Mouse (Mus musculus): ENCODE measurements around the gene Sgce.
"Not testable (repeated sequence)": the region's sequence is repeated elsewhere in the genome, so short reads cannot be mapped to it uniquely, and the experiment has no call there.

Gene Sgce

DNA sequence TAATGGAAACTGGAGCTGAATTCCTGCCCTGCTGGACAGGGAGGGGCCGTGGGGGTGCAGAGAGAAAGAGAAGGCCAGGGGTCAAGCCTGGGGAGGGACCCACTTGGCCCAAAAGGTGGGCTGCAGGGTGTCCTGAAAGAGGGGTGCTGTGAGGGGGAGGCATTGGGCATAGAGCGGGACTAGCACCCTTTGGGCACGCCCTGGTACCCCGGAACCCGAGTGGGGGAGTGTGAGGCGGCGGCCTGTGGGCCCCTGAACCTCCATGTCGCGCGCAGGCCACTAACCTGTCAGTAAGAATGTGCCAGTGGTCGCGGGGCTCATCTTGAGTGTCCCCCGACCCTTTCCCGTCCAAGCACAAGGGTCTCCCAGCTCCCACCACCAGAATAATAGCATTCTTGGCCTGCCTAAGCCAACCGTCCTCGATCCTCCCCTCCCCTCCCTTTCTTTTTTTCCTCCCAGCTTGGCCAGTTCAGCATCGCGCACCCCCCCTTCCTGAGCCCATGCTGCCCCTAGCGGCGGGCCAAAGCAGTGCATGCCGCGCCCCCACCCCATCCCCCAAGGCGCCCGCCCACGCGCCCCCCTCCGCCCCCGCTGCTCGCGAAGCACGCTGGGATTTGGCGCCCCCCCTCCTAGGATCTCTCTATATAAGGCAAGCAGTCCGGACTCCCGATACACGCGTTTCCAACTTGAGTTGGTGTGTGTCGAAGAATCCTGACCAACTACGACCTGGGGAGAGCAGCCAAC is at the start of gene Sgce, which contains the start of gene Peg10:
TSS of gene Sgce (minus strand) at position 512 of the 744 bp plus-strand sequence.
TSS of gene Peg10 (plus strand) at position 611 of the 744 bp plus-strand sequence.
- peak; percentile 23 to 54 for DNase-seq (ENCODE audit: low spot score in 2 of 2)

- no peak for DNase-seq (ENCODE audit: low spot score in 2 of 2)
Measured at GRCm38 (mm10) chr6:4796281-4796680, 49.3 kb upstream of the Sgce start.

DNA sequence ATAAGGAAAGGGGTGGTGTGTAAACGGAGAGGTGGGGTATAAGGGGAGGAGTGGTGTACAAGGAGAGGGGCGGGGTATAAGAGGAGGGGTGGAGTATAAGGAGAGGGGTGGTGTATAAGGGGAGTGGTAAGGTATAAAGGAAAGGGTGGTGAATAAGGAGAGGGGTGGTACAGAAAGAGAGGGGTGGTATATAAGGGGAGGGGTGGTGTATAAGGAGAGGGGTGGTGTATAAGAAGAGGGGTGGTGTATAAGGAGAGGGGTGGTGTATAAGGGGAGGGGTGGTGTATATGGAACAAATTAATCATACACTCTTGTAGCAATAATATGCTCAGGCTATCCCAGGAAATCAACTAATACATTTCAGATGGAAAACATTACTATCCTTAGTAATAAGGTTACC is 15.2 kb upstream of the Sgce start:
- no peak for DNase-seq (ENCODE audit: low spot score in 2 of 2)

DNA sequence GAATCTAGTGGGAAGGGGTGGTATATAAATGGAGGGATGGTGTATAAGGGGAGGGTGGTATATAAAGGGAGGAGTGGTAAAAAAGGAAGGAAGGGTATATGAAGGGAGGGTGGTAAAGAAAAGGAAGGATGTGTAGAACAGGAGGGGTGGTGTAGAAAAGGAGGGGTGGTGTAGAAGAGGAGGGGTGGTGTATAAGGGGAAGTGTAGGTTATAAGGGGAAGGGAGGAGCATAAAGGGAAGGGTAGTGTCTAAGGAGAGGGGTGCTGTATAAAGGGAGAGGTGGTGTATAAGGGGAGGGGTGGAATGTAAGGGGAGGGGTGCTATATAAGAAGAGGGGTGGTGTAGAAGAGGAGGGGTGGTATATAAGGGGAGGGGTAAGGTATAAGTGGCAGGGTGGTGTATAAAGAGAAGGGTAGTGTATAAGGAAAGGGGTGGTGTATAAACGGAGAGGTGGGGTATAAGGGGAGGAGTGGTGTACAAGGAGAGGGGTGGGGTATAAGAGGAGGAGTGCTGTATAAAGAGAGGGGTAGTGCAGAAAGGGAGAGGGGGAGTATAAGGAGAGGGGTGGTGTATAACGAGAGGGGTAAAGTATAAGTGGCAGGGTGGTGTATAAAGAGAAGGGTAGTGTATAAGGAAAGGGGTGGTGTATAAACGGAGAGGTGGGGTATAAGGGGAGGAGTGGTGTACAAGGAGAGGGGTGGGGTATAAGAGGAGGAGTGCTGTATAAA is 14.6 kb upstream of the Sgce start:
- DNase-seq (ENCODE audit: low spot score in 2 of 2), result not testable (repeated sequence)

DNA sequence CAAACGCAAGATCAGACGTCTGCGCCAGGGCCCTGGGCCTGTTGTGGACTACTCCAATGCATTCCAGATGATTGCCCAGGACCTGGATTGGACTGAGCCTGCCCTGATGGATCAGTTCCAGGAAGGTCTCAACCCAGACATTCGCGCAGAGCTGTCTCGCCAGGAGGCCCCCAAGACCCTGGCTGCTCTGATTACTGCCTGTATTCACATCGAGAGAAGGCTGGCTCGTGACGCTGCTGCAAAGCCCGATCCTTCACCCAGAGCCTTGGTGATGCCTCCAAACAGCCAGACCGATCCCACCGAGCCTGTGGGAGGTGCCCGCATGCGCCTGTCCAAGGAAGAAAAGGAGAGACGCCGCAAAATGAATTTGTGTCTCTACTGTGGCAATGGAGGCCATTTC is 7.9 kb upstream of the Sgce start:
- DNase-seq (ENCODE audit: low spot score in 2 of 2), result no peak

DNA sequence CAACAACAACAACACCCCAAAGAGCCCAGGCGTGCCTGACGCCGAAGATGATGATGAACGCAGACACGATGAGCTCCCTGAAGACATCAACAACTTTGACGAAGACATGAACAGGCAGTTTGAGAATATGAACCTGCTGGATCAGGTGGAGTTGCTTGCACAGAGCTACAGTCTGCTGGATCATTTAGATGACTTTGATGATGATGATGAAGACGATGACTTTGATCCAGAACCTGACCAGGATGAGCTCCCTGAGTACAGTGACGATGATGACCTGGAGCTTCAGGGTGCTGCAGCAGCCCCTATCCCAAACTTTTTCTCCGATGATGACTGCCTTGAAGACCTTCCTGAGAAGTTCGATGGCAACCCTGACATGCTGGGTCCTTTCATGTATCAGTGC is 7.3 kb upstream of the Sgce start:
- DNase-seq (ENCODE audit: low spot score in 2 of 2), result no peak

DNA sequence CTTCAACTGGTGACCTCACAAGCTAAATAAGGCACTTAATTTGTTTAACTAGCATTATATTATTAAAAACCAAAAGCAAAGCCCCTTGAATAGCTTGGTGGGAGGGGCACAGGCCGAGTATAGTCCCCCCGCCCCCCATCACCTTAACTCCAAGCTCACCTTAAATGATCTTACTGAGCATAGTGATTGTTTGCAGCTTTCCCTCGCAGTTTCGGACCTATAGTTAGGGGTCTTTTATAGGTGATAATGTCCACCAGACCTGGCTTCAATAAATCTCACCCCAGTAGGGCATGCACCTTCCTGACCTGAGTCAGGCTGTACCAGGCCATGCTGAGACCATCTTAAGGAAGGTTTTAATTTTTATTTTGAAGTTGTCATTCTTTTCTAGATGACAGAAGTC is 4.3 kb upstream of the Sgce start:
- DNase-seq (ENCODE audit: low spot score in 2 of 2), result no peak

GRCm38 (mm10) chr6:4749091-4749490 is 2.1 kb upstream of the Sgce start:
- peak; percentile 89 to 95 for DNase-seq (ENCODE audit: low spot score in 2 of 2)

- DNase-seq (ENCODE audit: low spot score in 2 of 2), result peak in 1 of 2 experiments; percentile 30
Measured at GRCm38 (mm10) chr6:4748506-4748961, 1.5 kb upstream of the Sgce start.

GRCm38 (mm10) chr6:4747677-4748505 is 884 bp upstream of the Sgce start:
- DNase-seq (ENCODE audit: low spot score in 2 of 2), result peak; percentile 27 to 51

- DNase-seq (ENCODE audit: low spot score in 2 of 2), result no peak
Measured at GRCm38 (mm10) chr6:4746036-4746695, 841 bp downstream of the Sgce start.

GRCm38 (mm10) chr6:4740511-4740910 is 6.5 kb downstream of the Sgce start:
- DNase-seq (ENCODE audit: low spot score in 2 of 2), result peak in 1 of 2 experiments; percentile 32

DNA sequence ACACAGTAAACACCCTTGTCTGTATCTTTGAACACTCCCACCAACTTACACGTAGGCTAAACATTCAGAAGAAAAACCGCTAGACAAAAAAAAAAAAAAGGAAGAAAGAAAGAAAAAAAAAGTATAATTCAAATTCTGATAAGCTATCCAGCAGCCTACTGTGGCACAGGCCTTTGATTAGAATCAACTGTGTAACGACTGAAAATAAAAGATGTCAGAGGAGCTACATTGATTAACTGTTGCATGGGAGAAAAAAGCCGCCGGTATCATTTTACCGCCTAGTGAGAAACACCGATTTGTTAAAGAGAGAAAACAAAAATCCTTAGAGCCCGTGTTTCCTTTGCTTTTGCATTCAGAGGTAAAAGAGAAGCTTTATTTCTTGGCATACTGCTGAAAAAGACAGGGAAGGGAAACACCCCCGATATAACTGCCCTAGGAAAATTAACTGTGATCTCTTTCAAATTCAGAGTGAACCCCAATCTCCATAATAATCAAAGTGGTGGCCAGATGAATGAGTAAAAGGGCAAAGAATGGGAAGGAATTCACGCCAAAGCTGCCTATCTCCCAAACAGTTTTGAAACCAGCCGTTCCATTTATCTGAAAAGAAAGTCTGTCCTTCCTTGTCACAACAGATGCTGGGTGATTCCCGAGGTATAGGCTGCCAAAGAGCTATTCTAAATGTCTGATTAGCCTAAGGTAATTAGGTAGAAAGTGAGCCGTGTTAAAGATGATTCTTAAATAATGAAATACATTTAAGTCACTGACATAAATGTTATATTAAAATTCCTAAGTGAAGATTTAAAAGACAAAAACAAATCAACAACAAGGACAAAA is 7.3 kb downstream of the Sgce start:
- no peak for DNase-seq (ENCODE audit: low spot score in 2 of 2)

DNA sequence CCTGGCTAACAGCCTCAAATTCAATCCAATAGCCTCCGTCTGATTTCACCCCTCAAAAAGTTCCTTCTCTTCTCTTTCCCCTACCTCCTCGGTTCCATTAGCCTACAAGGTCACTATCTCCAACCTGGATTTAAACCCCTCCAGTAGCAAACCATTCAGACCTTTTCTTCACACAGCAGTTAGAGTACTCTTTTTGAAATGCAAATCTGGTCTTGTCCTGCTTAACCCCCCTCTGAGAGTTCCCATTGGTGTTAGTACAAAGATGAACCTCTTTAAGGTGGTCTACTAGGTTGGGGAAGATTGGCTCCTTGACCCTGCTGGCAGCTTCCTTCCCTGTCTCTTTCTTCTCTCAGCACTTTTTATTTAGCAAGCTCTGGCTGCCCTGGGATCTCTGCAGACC is 8.3 kb downstream of the Sgce start:
- no peak for DNase-seq (ENCODE audit: low spot score in 2 of 2)

GRCm38 (mm10) chr6:4738034-4738629 is 8.9 kb downstream of the Sgce start:
- DNase-seq (ENCODE audit: low spot score in 2 of 2), result no peak

DNA sequence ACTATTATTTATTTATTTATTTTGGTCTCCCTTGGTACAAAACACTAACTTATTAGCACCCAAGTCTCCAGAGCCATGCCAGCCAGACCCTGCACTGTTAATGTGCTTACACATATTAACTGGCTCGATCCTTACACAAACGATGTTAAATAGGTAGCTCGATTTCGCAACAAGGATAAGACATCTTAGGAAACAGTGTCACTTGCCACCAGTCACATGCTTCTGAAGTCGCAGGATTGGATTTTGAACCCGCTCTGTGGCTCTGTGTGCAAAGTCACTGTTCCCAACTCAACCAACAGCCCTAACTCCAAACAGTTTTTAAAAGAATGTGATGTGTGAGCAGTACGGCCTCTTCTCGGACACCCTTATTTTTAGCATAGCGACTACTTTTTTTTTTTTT is 10.6 kb downstream of the Sgce start:
- no peak for DNase-seq (ENCODE audit: low spot score in 2 of 2)

DNA sequence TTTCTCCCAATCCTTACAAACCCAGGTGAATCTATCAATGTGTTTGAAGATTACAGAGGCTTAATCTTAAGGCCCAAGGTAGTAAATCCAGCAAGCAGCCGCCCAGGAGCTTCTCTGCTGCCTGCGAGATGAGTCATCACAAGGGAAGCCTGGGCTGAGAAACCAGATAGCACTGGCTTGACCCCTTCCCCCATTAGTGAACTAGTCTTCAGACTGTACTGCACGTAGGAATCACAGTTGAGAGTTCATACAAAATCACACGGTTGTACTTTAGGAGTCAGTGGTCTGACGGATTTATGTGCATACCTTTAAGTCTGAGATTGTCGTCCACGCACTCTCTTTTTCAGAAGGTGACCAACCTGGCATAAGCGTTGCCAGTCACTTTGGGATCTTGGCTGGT is 13.8 kb downstream of the Sgce start:
- no peak for DNase-seq (ENCODE audit: low spot score in 2 of 2)

GRCm38 (mm10) chr6:4731675-4732074 is 15.3 kb downstream of the Sgce start:
- DNase-seq (ENCODE audit: low spot score in 2 of 2), result no peak

- no peak for DNase-seq (ENCODE audit: low spot score in 2 of 2)
Measured at GRCm38 (mm10) chr6:4728305-4728704, 18.7 kb downstream of the Sgce start.

Data from left cerebral cortex, adult 9 months (tissue).